Mouse (Mus musculus): Measurements from ENCODE around the gene Ttll11. TPM values are rescaled to one million over a fixed set of nuclear protein-coding genes. Genes with fewer than 3 reads are reported as not detected.

The Ttll11 gene
- polyA plus RNA-seq, 1 experiment: not detected

DNA sequence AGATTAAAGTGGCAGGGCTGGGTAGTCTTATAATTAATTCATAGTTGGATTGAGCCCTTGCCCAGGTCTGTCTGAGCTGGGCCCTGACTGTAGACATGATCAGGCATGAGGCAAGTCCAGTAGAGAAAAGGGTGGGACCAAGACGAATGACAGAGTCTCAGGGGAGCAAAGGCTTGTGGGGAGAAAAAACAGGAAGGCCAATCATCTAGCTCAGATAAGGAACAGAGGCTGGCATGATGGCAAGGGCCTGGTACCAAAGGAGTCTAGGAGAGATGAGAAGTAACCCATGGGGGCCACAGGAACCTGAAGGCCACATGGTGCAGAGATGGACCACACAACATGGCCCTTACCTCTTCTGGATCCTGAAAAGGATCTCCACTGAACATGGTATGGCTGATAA lies 263.5 kb downstream of the Ttll11 start:
- no peak overlapping the region for H3K27ac ChIP-seq (ENCODE audit: insufficient read depth, low read depth, low read length)
- no peak overlapping the region for H3K4me3 ChIP-seq (ENCODE audit: insufficient read depth, low read length)
- TF ChIP-seq POLR2A (IDR thresholded peaks at IDR 0.05; ENCODE audit: borderline replicate concordance, low read depth, low read length) (no peak), CTCF (IDR thresholded peaks at IDR 0.05; ENCODE audit: low read depth, low read length) (no peak)
- peaks cover 17% of the 10 kb centered on the region for H3K4me1 ChIP-seq (ENCODE audit: control insufficient read depth, insufficient read depth, low read length)

DNA sequence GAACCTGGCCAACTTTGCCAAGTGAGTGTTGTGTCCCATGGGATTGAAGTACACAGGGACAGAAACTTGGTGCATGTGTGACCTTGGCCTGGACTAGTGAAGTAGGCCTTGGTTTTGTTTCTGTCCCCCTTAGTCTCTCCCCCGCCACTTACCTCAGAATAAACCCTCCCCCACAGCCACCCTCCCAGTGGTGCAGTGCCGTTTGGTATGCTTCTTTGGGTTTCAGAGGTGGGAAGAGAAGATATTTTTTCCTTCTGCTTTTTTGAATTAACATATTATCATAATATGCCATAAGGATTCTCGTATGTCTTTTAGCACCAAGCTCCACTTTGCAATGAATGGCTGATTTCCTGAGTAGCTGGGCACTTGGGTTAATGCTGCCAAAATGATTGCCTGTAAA lies 264.2 kb downstream of the Ttll11 start:
- H3K4me1 ChIP-seq (ENCODE audit: control insufficient read depth, insufficient read depth, low read length): peaks cover 17% of the 10 kb centered on the region
- no peak overlapping the region for H3K27ac ChIP-seq (ENCODE audit: insufficient read depth, low read depth, low read length)
- TF ChIP-seq POLR2A (IDR thresholded peaks at IDR 0.05; ENCODE audit: borderline replicate concordance, low read depth, low read length) (no peak), CTCF (IDR thresholded peaks at IDR 0.05; ENCODE audit: low read depth, low read length) (no peak)
- H3K4me3 ChIP-seq (ENCODE audit: insufficient read depth, low read length): no peak overlapping the region

DNA sequence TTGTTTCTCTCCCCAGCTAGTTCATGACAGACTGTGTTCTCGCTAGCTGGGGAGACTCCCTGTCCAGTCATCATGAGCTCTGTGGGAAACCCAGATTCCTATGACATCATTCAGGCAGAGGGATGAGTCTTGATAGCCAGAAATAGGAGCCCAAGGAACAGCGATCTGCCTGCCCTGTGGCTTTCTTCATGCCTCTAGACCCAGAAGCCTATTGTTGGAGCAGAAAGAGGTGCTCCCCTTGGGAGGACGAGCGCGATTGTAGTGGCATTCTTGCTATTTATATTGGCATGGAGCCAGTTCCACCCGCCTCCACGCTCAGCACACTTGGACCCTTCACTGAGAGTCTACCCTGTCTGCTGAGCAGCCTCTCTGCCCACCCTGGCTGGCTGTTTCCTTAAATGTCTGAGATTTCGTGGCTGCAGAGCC lies 265.0 kb downstream of the Ttll11 start:
- TF ChIP-seq CTCF (IDR thresholded peaks at IDR 0.05; ENCODE audit: low read depth, low read length) (no peak), POLR2A (IDR thresholded peaks at IDR 0.05; ENCODE audit: borderline replicate concordance, low read depth, low read length) (no peak)
- H3K4me1 ChIP-seq (ENCODE audit: control insufficient read depth, insufficient read depth, low read length): peaks cover 17% of the 10 kb centered on the region
- no peak overlapping the region for H3K4me3 ChIP-seq (ENCODE audit: insufficient read depth, low read length)
- H3K27ac ChIP-seq (ENCODE audit: insufficient read depth, low read depth, low read length): no peak overlapping the region

DNA sequence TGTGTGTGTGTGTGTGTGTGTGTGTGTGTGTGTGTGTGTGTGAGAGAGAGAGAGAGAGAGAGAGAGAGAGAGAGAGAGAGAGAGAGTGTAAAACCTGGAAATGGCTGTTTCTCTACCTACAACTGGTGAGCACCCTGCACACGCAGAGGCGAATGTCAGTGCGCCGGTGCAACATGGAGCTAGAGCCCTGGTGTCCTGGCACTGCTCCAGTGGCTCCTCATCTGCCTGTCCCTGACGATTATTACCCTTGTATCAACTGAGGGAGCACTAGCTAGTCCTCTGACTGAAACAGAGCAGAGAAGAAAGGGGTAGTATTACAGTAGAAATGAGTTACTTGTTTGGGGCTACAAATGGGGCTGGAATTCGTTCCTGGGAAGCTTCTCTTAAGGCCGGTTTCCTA lies 266.3 kb downstream of the Ttll11 start:
- no peak overlapping the region for H3K27ac ChIP-seq (ENCODE audit: insufficient read depth, low read depth, low read length)
- H3K4me3 ChIP-seq (ENCODE audit: insufficient read depth, low read length): no peak overlapping the region
- peaks cover 15% of the 10 kb centered on the region for H3K4me1 ChIP-seq (ENCODE audit: control insufficient read depth, insufficient read depth, low read length)
- TF ChIP-seq CTCF (IDR thresholded peaks at IDR 0.05; ENCODE audit: low read depth, low read length): no peak

DNA sequence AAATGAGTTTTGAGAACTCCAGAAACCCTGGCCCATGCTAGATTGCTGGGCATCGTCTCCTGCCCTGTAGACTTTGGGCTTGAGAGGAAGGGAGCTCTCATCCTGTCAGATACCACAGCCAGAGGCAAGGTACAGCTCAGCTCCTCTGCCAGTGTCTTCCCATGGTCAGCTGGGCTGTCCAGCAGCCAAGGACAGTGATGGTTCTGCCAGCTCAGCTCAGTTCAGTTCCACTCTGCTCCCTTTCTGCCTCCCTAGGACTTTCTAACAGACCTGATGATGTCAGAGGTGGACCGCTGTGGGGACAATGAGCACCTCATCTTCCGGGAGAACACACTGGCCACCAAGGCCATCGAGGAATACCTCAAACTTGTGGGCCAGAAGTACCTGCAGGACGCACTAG lies 267.1 kb downstream of the Ttll11 start:
- H3K27ac ChIP-seq (ENCODE audit: insufficient read depth, low read depth, low read length): no peak overlapping the region
- TF ChIP-seq POLR2A (IDR thresholded peaks at IDR 0.05; ENCODE audit: borderline replicate concordance, low read depth, low read length) (no peak), CTCF (IDR thresholded peaks at IDR 0.05; ENCODE audit: low read depth, low read length) (no peak)
- peaks cover 7% of the 10 kb centered on the region for H3K4me1 ChIP-seq (ENCODE audit: control insufficient read depth, insufficient read depth, low read length)
- H3K4me3 ChIP-seq (ENCODE audit: insufficient read depth, low read length): no peak overlapping the region

DNA sequence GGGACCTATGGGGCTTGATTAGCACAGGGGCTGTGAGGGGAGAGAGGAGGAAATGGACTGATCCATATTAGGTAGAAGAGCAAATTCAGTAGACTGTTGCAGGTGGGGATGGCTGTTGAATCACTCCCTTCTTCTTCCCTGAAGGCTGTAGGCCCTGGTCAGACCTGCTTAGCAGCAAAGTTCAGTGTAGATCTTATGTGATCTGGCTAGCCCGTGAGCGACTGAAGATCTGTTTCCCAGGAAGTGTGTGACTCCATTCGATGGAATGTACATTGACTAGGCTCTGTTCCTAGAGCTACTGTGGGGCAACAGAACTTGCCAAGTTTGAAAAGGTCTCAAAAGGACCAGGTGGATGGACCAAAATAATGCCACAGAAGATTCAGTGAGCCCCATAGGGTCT lies 276.5 kb downstream of the Ttll11 start:
- Histone ChIP-seq H3K27ac (ENCODE audit: insufficient read depth, low read depth, low read length) (no peak overlapping the region), H3K4me3 (ENCODE audit: insufficient read depth, low read length) (no peak overlapping the region), H3K4me1 (ENCODE audit: control insufficient read depth, insufficient read depth, low read length) (no peaks in the 10 kb centered on the region)
- TF ChIP-seq POLR2A (IDR thresholded peaks at IDR 0.05; ENCODE audit: borderline replicate concordance, low read depth, low read length): no peak
- TF ChIP-seq CTCF (IDR thresholded peaks at IDR 0.05; ENCODE audit: low read depth, low read length): no peak

DNA sequence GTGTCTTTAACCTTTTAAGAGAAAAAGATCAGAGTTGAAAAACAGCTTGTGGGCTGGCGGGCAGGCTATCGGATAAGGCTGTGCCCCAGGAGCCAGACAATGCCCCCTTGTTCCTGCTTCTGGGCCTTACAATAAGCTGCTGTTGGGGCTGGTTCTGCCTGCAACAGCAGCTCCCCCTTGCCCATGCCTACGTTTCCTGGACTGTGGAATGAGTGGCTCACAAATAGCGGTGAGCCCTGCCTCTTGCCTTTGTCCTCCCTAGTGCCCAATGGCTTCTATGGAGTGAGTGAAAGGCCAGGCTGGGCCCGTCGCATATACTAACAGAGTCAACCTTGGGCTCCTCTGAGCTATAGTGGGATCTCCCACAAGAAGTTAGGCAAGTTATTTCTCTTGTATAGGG lies 277.1 kb downstream of the Ttll11 start:
- no peak overlapping the region for H3K27ac ChIP-seq (ENCODE audit: insufficient read depth, low read depth, low read length)
- H3K4me1 ChIP-seq (ENCODE audit: control insufficient read depth, insufficient read depth, low read length): 0 out of 2 replicates have a peak, but pooled peaks cover under 1% of the 10 kb centered on the region
- TF ChIP-seq POLR2A (IDR thresholded peaks at IDR 0.05; ENCODE audit: borderline replicate concordance, low read depth, low read length): no peak
- no peak for TF ChIP-seq CTCF (IDR thresholded peaks at IDR 0.05; ENCODE audit: low read depth, low read length)
- H3K4me3 ChIP-seq (ENCODE audit: insufficient read depth, low read length): no peak overlapping the region

DNA sequence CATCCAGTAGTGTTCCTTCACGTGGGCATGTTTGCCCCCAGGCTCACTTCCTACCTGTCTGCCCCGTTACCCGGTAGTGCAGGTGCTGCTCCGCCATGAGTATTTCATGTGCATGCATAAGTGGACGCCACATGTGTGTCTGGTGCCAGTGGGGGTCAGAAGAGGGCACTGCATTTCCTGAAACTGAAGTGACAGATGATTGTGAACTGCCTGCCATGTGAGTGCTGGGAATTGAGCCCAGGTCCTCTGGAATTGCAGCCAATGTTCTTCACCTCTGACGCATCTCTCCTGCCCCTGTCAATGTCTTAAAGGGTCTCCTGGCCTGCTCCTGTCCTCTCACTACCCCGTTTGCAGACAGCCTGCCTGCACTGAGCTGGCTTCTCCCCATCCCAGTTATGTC lies 277.7 kb downstream of the Ttll11 start:
- TF ChIP-seq CTCF (IDR thresholded peaks at IDR 0.05; ENCODE audit: low read depth, low read length) (no peak), POLR2A (IDR thresholded peaks at IDR 0.05; ENCODE audit: borderline replicate concordance, low read depth, low read length) (no peak)
- 0 out of 2 replicates have a peak, but pooled peaks cover 4% of the 10 kb centered on the region for H3K4me1 ChIP-seq (ENCODE audit: control insufficient read depth, insufficient read depth, low read length)
- no peak overlapping the region for H3K27ac ChIP-seq (ENCODE audit: insufficient read depth, low read depth, low read length)
- no peak overlapping the region for H3K4me3 ChIP-seq (ENCODE audit: insufficient read depth, low read length)

Other genes starting within 250 kb of the Ttll11 start
- gene Ndufa8, start 69.5 kb upstream of the Ttll11 start, polyA plus RNA-seq (2012; ENCODE audit: insufficient read depth, insufficient read length, missing spikeins): 86.4 and 92.4 TPM in 2 replicates
- gene Morn5, start 69.5 kb upstream of the Ttll11 start, polyA plus RNA-seq (2012; ENCODE audit: insufficient read depth, insufficient read length, missing spikeins): not detected in 2 replicates
- not detected in 2 replicates for gene Lhx6, start 125.5 kb upstream of the Ttll11 start, polyA plus RNA-seq (2012; ENCODE audit: insufficient read depth, insufficient read length, missing spikeins)
- gene Mrrf, start 156.5 kb upstream of the Ttll11 start, polyA plus RNA-seq (2012; ENCODE audit: insufficient read depth, insufficient read length, missing spikeins): 8.1 and 10.6 TPM in 2 replicates
- gene Rbm18, start 156.9 kb upstream of the Ttll11 start, polyA plus RNA-seq (2012; ENCODE audit: insufficient read depth, insufficient read length, missing spikeins): 18.6 and 20.7 TPM in 2 replicates

All from bone marrow macrophage, adult 2 months (primary cell).